Mouse (Mus musculus) lung, postnatal 10 days (tissue): ENCODE results near the gene Nudt14.

Experiments used
- DNase-seq: peaks from one replicate; pipeline ENCODE4 v3.0.0; 2021

Nudt14 gene

DNA sequence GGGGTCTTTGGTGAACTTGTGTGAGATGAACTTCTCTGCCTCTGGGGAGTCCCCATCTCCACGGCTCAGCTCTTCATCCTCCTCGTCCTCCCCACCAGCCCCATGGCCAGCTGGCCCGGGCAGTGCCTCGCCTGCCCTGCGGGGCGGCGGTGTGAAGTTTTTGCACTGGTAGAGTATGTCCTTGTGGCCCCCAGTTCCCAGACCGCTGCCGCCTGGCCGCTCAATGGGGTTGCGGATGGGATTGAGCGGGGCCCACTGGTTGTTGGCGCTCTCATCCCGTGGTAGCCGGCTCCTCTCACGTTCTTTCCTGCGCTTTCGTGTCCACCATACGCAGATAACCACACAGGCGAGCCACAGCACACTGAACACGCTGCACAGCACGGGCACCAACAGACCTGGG is 32.9 kb downstream of the Nudt14 start:
- DNase-seq, result no peak

GRCm38 (mm10) chr12:112905001-112905400 is 36.9 kb downstream of the Nudt14 start:
- DNase-seq, result no peak

GRCm38 (mm10) chr12:112903941-112904340 is 38.0 kb downstream of the Nudt14 start:
- no peak for DNase-seq

DNA sequence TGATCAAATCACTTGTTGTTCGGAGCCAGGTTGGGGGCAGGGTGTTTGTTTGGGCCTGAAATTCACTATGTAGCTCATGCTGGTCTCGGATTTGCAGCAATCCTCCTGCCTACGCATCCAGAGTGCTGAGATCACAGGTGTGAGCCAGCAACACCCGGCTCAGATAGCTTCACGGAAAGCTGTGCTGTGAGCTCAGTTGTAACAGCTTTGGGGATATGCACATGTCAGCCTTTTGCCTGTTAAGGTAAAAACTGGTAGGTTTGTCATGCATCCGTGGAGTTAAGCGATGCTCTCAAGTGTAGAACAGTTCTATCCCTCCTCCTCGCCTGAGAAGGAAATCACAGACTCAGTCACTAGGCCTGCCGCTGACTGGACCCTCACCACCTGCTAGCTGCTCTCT is 41.3 kb downstream of the Nudt14 start:
- no peak for DNase-seq

GRCm38 (mm10) chr12:112898960-112899359 is 43.0 kb downstream of the Nudt14 start:
- no peak for DNase-seq

DNA sequence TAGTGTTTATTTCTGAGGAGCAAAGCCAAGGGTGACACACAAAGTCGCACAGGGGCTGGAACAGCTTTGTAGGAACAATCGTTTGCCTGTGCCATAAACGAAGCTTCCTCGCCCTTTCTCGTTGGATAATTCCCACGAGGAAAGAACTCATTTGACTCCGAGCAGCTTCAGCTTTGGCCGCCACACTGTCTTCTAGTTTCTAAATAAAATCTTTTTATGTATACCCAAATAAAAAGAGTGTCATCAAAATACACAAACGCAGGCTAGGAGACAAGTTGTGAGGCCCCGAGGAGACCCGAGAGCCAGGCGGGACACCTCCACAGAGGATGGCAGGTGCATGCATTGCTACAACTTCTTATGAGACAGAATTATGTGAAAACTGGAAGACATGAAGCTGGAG is 43.6 kb downstream of the Nudt14 start:
- no peak for DNase-seq

GRCm38 (mm10) chr12:112897522-112898212 is 44.3 kb downstream of the Nudt14 start:
- DNase-seq, result peak; percentile 76

DNA sequence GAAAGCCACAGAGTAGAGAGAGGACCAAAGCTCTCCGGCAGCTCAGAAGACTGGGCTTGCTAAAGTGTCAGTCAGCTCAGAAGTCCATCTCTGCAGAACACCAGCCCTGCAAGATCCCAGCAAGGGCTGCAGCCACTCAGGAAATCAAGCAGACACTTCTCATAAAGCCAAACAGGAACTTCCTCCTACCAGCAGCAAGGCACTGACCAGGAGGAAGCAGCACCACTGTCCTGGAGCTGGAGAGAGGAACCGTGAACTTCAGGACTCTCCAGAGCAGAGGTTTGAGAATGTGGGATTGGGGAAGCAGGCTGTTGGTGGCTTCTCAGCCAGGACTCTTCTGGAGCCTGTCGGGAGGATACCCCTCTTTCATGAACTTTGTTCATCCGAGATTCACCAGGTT is 47.0 kb downstream of the Nudt14 start:
- peak; percentile 56 for DNase-seq

GRCm38 (mm10) chr12:112894303-112894884 is 47.5 kb downstream of the Nudt14 start:
- no peak for DNase-seq

- no peak for DNase-seq
Measured at GRCm38 (mm10) chr12:112885465-112885864, 56.5 kb downstream of the Nudt14 start.
